28 mouse cellular contexts compared by ENCODE assay signal in the genomic region with DNA sequence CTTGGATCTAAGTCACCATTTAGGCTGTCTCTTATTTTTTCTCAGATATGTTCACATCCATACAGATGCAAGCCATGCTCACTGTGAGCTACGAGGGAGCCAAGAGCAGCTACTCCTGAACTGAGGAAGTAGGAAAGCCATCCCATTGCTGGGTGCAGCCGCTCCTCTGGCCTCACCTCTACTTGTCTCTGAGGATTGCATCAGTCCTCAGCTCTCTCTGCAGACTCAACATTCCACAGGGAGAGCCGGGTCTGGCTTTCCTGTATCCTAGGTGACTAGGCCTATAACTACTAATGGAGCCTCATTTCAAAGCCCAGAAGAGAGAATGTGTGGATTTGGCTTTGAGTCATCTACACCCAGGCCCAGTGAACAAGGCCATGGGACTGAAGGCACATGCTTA. TPM values are rescaled to one million over a fixed set of nuclear protein-coding genes. Genes with fewer than 3 reads are reported as not detected.
A peak's percentile ranks its signal among the peaks of the same experiment; 100 is the strongest.
DNase-seq lines count a peak whose midpoint lies in the region; ATAC-seq and TF ChIP-seq lines count a peak whose summit lies in the region.
"Had no signal": no experiment of that assay in that cellular context is flagged by ENCODE, and none has a peak within 500 bp of the region (broad histone marks: within the 10 kb centered on the region; RNA-seq: fewer than 3 reads in every experiment).

No protein-coding gene starts in this region.

- H3K27me3 ChIP-seq in intestine, postnatal 0 days (replicated peaks; ENCODE audit: control insufficient read depth, insufficient read depth, low read length): no peaks in the 10 kb centered on the region
- no peaks in the 10 kb centered on the region for H3K27me3 ChIP-seq in stomach, postnatal 0 days (ENCODE audit: control insufficient read depth, insufficient read depth, low read length)
- H3K27me3 ChIP-seq: embryonic facial prominence, embryonic 13.5 days; hindbrain, embryonic 13.5 days; kidney, embryonic 15.5 days; limb, embryonic 13.5 days; midbrain, embryonic 13.5 days had no signal

- no peak overlapping the region for H3K4me2 ChIP-seq in intestine, postnatal 0 days (replicated peaks; ENCODE audit: low read depth)
- H3K4me2 ChIP-seq in stomach, postnatal 0 days (replicated peaks; ENCODE audit: low read depth): no peak overlapping the region
- H3K4me2 ChIP-seq: embryonic facial prominence, embryonic 13.5 days; heart, embryonic 11.5 days; hindbrain, embryonic 13.5 days; kidney, embryonic 15.5 days; limb, embryonic 13.5 days; liver, embryonic 11.5 days; midbrain, embryonic 13.5 days had no signal

- peak overlapping the region; percentile 31 for H3K27ac ChIP-seq in intestine, postnatal 0 days (ENCODE audit: low read depth, low read length)
- peak overlapping the region; percentile 83 for H3K27ac ChIP-seq in stomach, postnatal 0 days (replicated peaks)
- H3K27ac ChIP-seq in layer of hippocampus, adult 2 months: no peak overlapping the region
- H3K27ac ChIP-seq: embryonic facial prominence, embryonic 13.5 days; forebrain, embryonic 10.5 days; hindbrain, embryonic 13.5 days; kidney, embryonic 15.5 days; limb, embryonic 13.5 days; macrophage; midbrain, embryonic 13.5 days had no signal

- WGBS in intestine, postnatal 0 days: 35% methylated on average over 3 of the region's 3 CpGs
- 58% methylated on average over 3 of the region's 3 CpGs for WGBS in stomach, postnatal 0 days

- no peak overlapping the region for H3K9ac ChIP-seq in intestine, postnatal 0 days (ENCODE audit: low read depth, low read length)
- no peak overlapping the region for H3K9ac ChIP-seq in stomach, postnatal 0 days (ENCODE audit: low read length)
- H3K9ac ChIP-seq: embryonic facial prominence, embryonic 13.5 days; hindbrain, embryonic 13.5 days; kidney, embryonic 15.5 days; limb, embryonic 13.5 days; midbrain, embryonic 13.5 days had no signal

- no peak for TF ChIP-seq CTCF in intestine, postnatal 0 days (IDR thresholded peaks at IDR 0.05; ENCODE audit: low read depth)
- TF ChIP-seq CTCF in stomach, postnatal 0 days (IDR thresholded peaks at IDR 0.05; ENCODE audit: low read depth): no peak
- TF ChIP-seq CTCF in layer of hippocampus, adult 2 months (conservative IDR thresholded peaks at IDR 0.05): no peak

- 0 out of 2 replicates have a peak, but pooled peaks cover 6% of the 10 kb centered on the region for H3K4me1 ChIP-seq in intestine, postnatal 0 days (replicated peaks; ENCODE audit: control insufficient read depth, insufficient read depth, low read length)
- H3K4me1 ChIP-seq in stomach, postnatal 0 days (replicated peaks; ENCODE audit: control insufficient read depth, insufficient read depth): 0 out of 2 replicates have a peak, but pooled peaks cover 2% of the 10 kb centered on the region
- H3K4me1 ChIP-seq: hindbrain, embryonic 13.5 days; midbrain, embryonic 13.5 days had no signal

- peak; percentile 46 to 71 for DNase-seq in lung, adult 18-20 months
- DNase-seq in lung, postnatal 14 days: no peak
- DNase-seq in MN1 (ENCODE audit: low spot score): peak; percentile 20
- DNase-seq in stomach, postnatal 0 days (ENCODE audit: low spot score): peak; percentile 26
- no peak for DNase-seq in layer of hippocampus, adult 2 months (ENCODE audit: low spot score in 2 of 2)
- DNase-seq: adrenal gland, postnatal 14 days; cerebellum, adult 11-12 months; cerebellum, adult 9-11 months; gastrocnemius, postnatal 10 days; heart, postnatal 36 days; kidney, adult 18-20 months; kidney, postnatal 25 days; retina, postnatal 1 day; right cerebral cortex, postnatal 14 days; spleen, adult 18-20 months; thymus, postnatal 4 days had no signal

- H3K9me3 ChIP-seq in intestine, postnatal 0 days (ENCODE audit: control insufficient read depth): no peaks in the 10 kb centered on the region
- no peaks in the 10 kb centered on the region for H3K9me3 ChIP-seq in stomach, postnatal 0 days (ENCODE audit: control insufficient read depth, low read length)
- H3K9me3 ChIP-seq: embryonic facial prominence, embryonic 13.5 days; forebrain, embryonic 10.5 days; hindbrain, embryonic 13.5 days; kidney, embryonic 15.5 days; limb, embryonic 13.5 days; midbrain, embryonic 13.5 days had no signal

- H3K36me3 ChIP-seq in intestine, postnatal 0 days (ENCODE audit: control insufficient read depth, insufficient read depth): no peaks in the 10 kb centered on the region
- no peaks in the 10 kb centered on the region for H3K36me3 ChIP-seq in stomach, postnatal 0 days (ENCODE audit: control insufficient read depth, insufficient read depth, low read length)
- H3K36me3 ChIP-seq: embryonic facial prominence, embryonic 13.5 days; forebrain, embryonic 10.5 days; hindbrain, embryonic 13.5 days; kidney, embryonic 15.5 days; limb, embryonic 13.5 days; midbrain, embryonic 13.5 days had no signal

- peak; percentile 53 for ATAC-seq in intestine, postnatal 0 days
- peak; percentile 22; the same call in 1 of the 2 replicates for ATAC-seq in stomach, postnatal 0 days (ENCODE audit: low FRiP score, low TSS enrichment)
- ATAC-seq in frontal cortex, adult (ENCODE audit: low TSS enrichment): no peak
- ATAC-seq: forebrain, embryonic 16.5 days; midbrain, embryonic 13.5 days had no signal

- H3K4me3 ChIP-seq in intestine, postnatal 0 days (ENCODE audit: low read depth, low read length): no peak overlapping the region
- no peak overlapping the region for H3K4me3 ChIP-seq in stomach, postnatal 0 days (ENCODE audit: low read depth, low read length)
- no peak overlapping the region for H3K4me3 ChIP-seq in layer of hippocampus, adult 2 months
- H3K4me3 ChIP-seq: embryonic facial prominence, embryonic 13.5 days; forebrain, embryonic 10.5 days; hindbrain, embryonic 13.5 days; kidney, embryonic 15.5 days; limb, embryonic 13.5 days; midbrain, embryonic 13.5 days had no signal

- TF ChIP-seq EP300 in stomach, postnatal 0 days (optimal IDR thresholded peaks at IDR 0.05): no peak

RNA-seq across cellular contexts. Expression of a gene that starts 17.6 kb away (rescaled TPM):
- 186 and 199 TPM in 2 replicates for polyA plus RNA-seq in intestine, postnatal 0 days (2015; fragmentation: Nextera tagmentation; extraction: Ambion mirVana)
- polyA plus RNA-seq in stomach, postnatal 0 days (2015; fragmentation: Nextera tagmentation; extraction: Ambion mirVana): 201 and 204 TPM in 2 replicates
- 10 to 100 TPM; 26.0 to 33.8 TPM for total RNA-seq in layer of hippocampus, adult 2 months (2021)

RNA-seq across cellular contexts. Expression of a gene that starts 38.0 kb away (rescaled TPM):
- 250 and 272 TPM in 2 replicates for polyA plus RNA-seq in intestine, postnatal 0 days (2015; fragmentation: Nextera tagmentation; extraction: Ambion mirVana)
- polyA plus RNA-seq in stomach, postnatal 0 days (2015; fragmentation: Nextera tagmentation; extraction: Ambion mirVana): 226 and 238 TPM in 2 replicates
- total RNA-seq in layer of hippocampus, adult 2 months (2021): 100 to 1,000 TPM in 1 of 2 experiments, 10 to 100 TPM in 1; 92.6 to 101 TPM

RNA-seq across cellular contexts. Expression of a gene that starts 38.1 kb away (rescaled TPM):
- 13.6 and 21.9 TPM in 2 replicates for polyA plus RNA-seq in intestine, postnatal 0 days (2015; fragmentation: Nextera tagmentation; extraction: Ambion mirVana)
- 21.7 and 21.8 TPM in 2 replicates for polyA plus RNA-seq in stomach, postnatal 0 days (2015; fragmentation: Nextera tagmentation; extraction: Ambion mirVana)
- 10 to 100 TPM; 18.1 to 18.6 TPM for total RNA-seq in layer of hippocampus, adult 2 months (2021)

Comparison
In these comparisons a context has a peak if more than half of its experiments do, and no peak if none do; other contexts are left out.
1. DNase-seq: peak in lung, adult 18-20 months (2 of 2), MN1 (single experiment) and stomach, postnatal 0 days (single experiment); none in lung, postnatal 14 days (single experiment) and layer of hippocampus, adult 2 months (0 of 2).